Mouse (Mus musculus) embryonic fibroblast, embryonic 13.5 days (primary cell): ENCODE results near the gene Avil. TPM values are rescaled to one million over a fixed set of nuclear protein-coding genes. Genes with fewer than 3 reads are reported as not detected.

ENCODE experiments used
- H3K27ac ChIP-seq: 2 replicates; pipeline ENCODE4 v1.5.1; 2012; ENCODE audit warnings: low read length, control low read depth, inconsistent platforms; ENCODE audit not compliant: insufficient read depth
- H3K4me1 ChIP-seq: 2 replicates; pipeline ENCODE4 v1.6.1; 2011; ENCODE audit warnings: low read length; ENCODE audit not compliant: control insufficient read depth, insufficient read depth
- H3K4me3 ChIP-seq: 2 replicates; pipeline ENCODE4 v1.5.1; 2011; ENCODE audit warnings: mild to moderate bottlenecking, control low read depth, low read length; ENCODE audit not compliant: insufficient read depth
- CTCF ChIP-seq: IDR thresholded peaks from 2 replicates; pipeline ENCODE4 v1.5.1; 2011; ENCODE audit warnings: mild to moderate bottlenecking, control low read depth, low read length, moderate library complexity, borderline replicate concordance; ENCODE audit not compliant: insufficient read depth
- POLR2A ChIP-seq: IDR thresholded peaks from 2 replicates; pipeline ENCODE4 v1.6.1; 2011; ENCODE audit warnings: low read depth, mild to moderate bottlenecking, control low read depth, low read length, moderate library complexity
- polyA plus RNA-seq: library from polyadenylated mRNA; stranded (reverse); fragments of >200 nt; gene quantifications from 2 replicates; pipeline ENCODE4 v1.2.4, GENCODE M21; 2011; ENCODE audit warnings: low read depth; ENCODE audit not compliant: missing spikeins, insufficient read length

Gene Avil
- polyA plus RNA-seq, 1 experiment: 1.5 TPM

DNA sequence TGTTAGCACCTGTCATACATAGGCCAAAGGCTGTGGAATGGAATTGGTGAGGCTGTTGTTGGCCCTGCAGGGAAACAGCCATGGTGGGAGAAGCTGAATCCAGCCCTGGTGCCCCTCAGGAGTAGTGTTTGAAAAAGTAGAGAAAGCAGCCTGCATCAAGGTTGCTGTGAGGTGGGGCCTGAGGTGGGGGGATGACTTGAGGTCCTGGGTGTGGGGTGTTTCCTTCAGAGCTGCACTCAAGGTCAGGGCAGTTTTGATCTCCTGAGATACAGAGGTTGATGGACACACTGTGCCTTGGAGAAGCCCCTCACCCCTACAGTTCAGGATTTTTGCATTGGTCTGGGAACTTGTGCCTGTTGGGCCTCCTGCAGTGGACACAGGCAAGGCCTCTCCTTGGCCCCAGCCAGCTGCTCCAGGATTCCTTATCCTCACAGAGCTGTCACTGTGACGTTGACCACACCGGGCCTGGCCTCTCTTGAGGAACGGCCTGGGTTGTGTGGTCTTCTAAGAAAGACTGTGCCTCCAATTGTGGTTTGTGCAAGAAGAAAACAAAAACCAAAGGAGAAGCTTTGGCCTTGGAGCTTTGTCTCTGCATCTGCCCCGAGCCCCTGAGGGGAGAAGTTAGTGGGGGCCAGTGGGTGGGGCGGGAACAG, 11.9 kb upstream of the Avil start:
- no peak overlapping the region for H3K27ac ChIP-seq
- no peak for TF ChIP-seq CTCF
- TF ChIP-seq POLR2A: no peak
- no peak overlapping the region for H3K4me3 ChIP-seq
- peaks cover 17% of the 10 kb centered on the region for H3K4me1 ChIP-seq

DNA sequence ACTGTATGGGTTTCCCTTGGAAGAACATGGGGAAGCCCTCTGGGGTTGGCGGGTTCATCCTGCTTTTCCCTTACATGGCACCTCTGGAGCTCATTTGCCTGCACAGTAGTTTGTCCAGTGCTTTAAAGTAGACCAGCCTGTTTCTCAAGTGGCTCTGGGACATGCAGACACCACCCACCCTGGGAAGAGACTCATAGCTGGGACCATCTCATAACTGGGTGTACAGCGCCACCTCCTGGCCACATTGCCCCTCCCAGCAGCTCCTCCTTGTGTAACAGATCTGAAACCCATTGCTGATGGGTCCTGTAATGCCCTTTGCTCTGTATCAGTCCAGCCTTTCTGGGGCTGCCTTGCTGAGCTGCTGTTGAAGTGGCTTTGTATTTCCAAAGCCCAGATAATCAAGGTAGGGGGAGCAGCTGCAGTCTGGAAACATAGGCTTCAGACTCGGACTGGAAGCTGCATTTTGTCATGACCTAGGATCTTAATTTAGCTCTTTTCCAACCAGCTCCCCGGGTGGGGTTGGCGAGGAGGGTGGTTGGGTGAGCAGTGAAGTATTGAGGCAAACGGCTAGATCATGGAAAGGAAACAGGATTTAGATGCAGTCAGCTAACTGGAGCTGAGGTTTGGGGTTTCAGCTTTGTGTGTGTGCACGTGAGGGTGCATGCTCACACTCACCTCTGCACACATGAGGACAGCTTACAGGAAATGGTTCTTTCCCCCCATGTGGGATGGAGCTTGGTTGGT, 10.0 kb upstream of the Avil start:
- peak; percentile 91 for TF ChIP-seq CTCF
- no peak for TF ChIP-seq POLR2A
- Histone ChIP-seq H3K4me1 (peaks cover 9% of the 10 kb centered on the region; the same call in 1 of the 2 replicates), H3K4me3 (no peak overlapping the region), H3K27ac (no peak overlapping the region)

DNA sequence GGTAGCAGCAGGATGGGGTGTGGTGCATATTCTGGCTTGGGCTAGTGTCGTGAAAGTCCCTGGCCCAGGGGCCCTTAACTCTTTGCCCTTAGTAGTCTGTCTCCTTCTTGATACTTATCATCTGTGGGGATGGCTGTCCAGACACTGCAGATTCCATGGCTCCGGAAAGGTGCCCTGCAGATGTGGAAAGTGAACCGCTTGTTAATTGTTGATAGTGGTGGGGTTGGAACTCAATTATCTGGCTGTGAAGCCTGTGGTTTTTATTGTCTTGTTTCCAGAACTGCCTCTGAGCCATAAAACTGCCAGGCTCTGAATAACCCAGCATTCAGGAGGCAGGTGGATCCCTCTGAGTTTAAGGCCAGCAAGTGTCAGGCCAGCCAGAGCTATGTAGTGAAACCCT, 8.8 kb upstream of the Avil start:
- TF ChIP-seq CTCF (no peak), POLR2A (no peak)
- no peak overlapping the region for H3K27ac ChIP-seq
- H3K4me3 ChIP-seq: no peak overlapping the region
- H3K4me1 ChIP-seq: peaks cover 5% of the 10 kb centered on the region; the same call in 1 of the 2 replicates

DNA sequence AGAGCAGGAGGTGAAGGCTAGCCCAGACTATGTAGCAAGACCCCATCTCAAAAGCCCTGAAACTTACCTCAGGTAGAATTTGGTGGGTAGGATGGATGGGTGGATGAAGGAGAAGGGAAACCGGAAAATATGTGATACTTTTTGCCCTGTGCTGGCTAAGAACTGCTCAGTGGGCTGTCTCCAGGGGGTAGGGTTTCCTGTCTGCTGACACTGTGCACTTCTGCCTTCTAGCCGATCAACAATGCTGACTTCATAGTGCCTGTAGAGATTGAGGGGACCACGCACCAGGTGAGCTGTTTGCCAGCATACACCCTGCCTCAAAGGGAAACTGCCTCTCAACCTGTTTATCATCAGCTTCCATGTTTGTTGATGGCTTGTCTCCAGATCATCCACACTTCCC, 6.9 kb upstream of the Avil start:
- no peak overlapping the region for H3K4me3 ChIP-seq
- no peak overlapping the region for H3K27ac ChIP-seq
- TF ChIP-seq POLR2A (no peak), CTCF (no peak)
- no peaks in the 10 kb centered on the region for H3K4me1 ChIP-seq

DNA sequence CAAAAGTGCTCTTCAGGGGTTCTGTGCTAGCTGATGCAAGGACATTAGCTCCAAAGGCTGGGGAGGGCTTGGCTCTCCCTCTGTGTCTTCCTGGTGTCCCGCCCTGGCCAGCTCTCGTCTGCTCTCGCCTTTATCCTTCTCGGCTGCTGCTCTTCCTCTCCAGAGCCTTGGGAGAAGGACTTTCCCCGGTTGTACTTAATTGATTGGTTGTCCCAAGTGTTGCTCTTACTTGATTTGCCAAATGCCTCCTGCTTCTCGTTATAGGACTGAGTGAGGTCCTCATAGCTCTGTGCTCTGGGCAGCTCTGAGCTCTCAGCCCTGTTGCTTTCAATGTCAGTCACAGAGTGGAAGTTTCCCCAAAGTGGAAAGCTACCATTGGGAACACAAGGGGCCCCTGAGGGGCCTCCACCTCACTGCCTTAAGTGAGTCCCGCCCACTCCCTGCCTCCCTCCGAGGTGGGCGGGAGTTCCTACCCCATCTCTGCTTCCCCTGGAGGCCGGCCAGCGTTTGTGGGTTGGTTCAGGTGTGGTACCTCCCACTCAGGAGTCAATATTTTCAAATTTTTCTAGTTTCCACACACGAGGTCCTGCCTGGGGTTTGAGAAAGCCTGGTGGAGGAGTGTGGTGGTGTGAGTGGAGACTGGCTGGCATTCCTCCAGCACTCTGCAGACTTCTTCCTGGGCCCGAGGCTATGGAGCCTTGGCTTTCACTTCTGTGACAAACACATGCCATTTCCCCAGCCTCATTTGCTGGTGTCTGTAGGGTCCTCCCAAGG, 3.0 kb upstream of the Avil start:
- TF ChIP-seq POLR2A: no peak
- TF ChIP-seq CTCF: no peak
- no peak overlapping the region for H3K27ac ChIP-seq
- H3K4me1 ChIP-seq: no peaks in the 10 kb centered on the region
- H3K4me3 ChIP-seq: no peak overlapping the region

DNA sequence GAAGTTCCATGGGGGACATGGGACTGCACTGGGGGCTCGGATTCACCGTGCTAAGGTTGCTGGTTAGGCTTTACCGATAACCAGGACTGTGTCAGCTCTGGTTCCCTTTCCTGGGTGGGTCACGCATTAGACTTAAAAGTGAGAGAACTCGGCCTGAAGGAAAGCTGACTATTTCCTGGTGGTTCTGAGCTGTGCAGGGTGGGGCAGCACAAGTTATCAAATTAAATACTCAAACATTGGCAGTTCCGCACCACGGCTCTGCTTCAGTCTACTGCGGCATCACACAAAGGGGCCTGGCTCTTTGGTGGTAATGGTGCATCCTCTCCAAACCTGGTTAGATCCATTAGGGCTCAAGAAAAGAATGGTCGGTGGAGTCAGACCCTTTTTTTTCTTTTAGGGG, 788 bp downstream of the Avil start:
- no peak overlapping the region for H3K4me3 ChIP-seq
- TF ChIP-seq POLR2A (no peak), CTCF (no peak)
- H3K27ac ChIP-seq: no peak overlapping the region
- H3K4me1 ChIP-seq: no peaks in the 10 kb centered on the region

DNA sequence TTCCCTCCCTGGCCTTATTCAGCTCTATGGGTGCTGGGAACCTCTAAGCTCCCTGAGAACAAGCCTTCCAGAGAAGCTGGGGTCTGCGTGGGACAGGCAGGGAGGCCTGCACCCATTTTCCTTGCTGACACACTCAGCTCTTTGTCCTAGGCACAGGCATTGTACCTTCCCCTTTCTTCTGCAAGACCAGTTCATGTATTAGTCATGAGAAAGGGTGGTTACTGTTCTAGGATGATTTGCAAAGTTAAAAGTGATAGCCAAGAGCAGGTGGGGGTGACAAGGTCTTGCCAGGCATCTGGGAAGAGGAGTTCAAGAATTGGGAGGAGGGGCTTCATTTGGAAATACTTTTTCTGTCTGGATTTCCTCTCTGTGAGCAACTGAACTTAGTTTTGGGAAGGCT, 1.5 kb downstream of the Avil start:
- Histone ChIP-seq H3K27ac (no peak overlapping the region), H3K4me3 (no peak overlapping the region), H3K4me1 (no peaks in the 10 kb centered on the region)
- no peak for TF ChIP-seq CTCF
- TF ChIP-seq POLR2A: no peak

DNA sequence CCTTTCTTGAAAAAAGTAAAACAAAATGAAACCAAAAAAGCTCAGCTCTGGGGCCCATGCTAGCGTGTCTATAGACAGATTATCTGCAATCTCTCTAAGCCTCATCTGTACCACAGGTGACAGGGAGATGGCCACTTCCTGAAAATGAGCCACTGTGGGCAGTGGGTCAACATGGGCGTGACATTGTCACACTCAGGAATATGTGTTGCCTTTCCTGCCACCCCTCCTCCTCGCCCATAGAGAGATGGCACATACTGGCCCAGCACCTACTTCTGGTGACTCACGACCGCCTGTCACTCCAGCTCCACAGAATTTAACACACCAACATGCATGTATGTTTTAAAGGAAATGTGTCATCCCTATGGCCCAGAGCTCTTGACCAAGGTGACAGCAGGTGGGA, 2.3 kb downstream of the Avil start:
- Histone ChIP-seq H3K4me3 (no peak overlapping the region), H3K4me1 (no peaks in the 10 kb centered on the region), H3K27ac (no peak overlapping the region)
- TF ChIP-seq POLR2A: no peak
- TF ChIP-seq CTCF: no peak

DNA sequence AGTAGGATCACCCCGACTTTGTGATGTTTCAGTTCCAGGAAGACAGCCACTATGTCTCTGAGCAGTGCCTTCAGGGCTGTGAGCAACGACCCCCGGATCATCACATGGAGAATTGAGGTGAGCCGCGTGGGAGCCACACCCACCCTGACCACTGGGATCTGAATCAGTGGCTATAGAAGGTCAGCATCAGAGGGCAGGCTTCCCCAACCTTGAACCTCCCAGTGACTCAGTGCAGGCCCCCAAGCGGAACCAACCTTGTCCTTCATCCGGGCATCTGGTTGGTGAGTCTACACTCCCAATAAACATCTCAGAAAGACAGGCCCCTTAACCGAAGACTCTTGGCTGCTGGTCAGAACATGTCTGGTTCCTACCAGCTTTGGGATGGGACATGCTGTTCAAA, 2.8 kb downstream of the Avil start:
- TF ChIP-seq CTCF (no peak), POLR2A (no peak)
- Histone ChIP-seq H3K27ac (no peak overlapping the region), H3K4me1 (no peaks in the 10 kb centered on the region), H3K4me3 (no peak overlapping the region)

DNA sequence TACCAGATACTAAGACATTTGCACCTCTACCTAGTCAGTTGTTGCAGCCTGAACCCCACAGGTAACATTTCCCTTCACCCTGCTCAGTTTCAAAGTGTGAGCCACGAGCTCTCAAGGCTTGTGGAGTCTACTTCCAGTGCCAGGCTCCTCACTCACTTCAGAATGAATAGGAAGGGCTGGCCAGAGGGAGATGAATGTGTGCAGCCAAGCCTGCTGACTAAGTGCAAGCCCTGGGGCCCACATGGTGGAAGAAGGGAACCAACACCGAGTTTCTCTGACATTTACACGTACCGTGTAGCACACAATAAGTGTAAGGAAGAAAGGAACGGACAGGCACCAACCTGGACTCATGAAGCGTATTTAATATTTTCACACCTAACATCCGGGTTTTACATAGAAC, 3.3 kb downstream of the Avil start:
- no peak overlapping the region for H3K4me3 ChIP-seq

More for the DNA sequence above, 3.3 kb downstream of the Avil start:
- no peak overlapping the region for H3K27ac ChIP-seq
- no peaks in the 10 kb centered on the region for H3K4me1 ChIP-seq
- no peak for TF ChIP-seq POLR2A
- no peak for TF ChIP-seq CTCF
